Mouse (Mus musculus): ENCODE measurements around the gene Tent2. TPM values are rescaled to one million over a fixed set of nuclear protein-coding genes. Genes with fewer than 3 reads are reported as not detected.
"Not testable (repeated sequence)": the region's sequence is repeated elsewhere in the genome, so short reads cannot be mapped to it uniquely, and the experiment has no call there.

The Tent2 gene
- polyA plus RNA-seq, 1 experiment from 2014 or later, result 44.2 TPM

GRCm38 (mm10) chr13:93187792-93188191 lies 4.4 kb downstream of the Tent2 start:
- not testable (repeated sequence) for H3K4me2 ChIP-seq (replicated peaks); H3K27ac ChIP-seq; H3K9ac ChIP-seq (replicated peaks); H3K27me3 ChIP-seq; H3K4me3 ChIP-seq (replicated peaks); ATAC-seq; H3K9me3 ChIP-seq
- 96% methylated on average over 5 of the region's 5 CpGs for WGBS
- Histone ChIP-seq H3K36me3 (peaks cover 11% of the 10 kb centered on the region), H3K4me1 (replicated peaks) (peaks cover 20% of the 10 kb centered on the region)

DNA sequence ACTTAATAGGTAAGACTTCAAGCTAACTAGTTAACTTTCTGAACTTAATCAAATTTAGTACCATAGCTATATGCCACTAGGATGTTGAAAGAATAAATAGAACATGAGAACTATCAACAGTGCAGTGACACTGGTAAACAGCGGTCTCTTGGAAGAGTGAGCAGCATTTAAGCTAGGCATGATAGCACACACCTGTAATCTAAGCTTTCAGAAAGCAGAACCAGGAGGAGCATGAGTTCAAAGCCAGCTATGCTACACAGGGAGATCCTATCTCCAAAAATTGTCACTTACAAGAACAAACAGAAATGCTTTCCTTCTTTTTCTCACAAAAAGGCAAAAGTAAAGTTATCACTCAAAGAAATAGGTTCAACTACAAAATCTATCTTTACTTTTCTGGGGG lies 11.8 kb downstream of the Tent2 start:
- peaks cover 21% of the 10 kb centered on the region for H3K36me3 ChIP-seq
- H3K4me2 ChIP-seq (replicated peaks), result no peak overlapping the region
- H3K4me3 ChIP-seq (replicated peaks), result no peak overlapping the region
- no peak overlapping the region for H3K9ac ChIP-seq (replicated peaks)
- ATAC-seq, result no peak
- no peak overlapping the region for H3K27ac ChIP-seq
- 98% methylated on average over 1 of the region's 1 CpGs for WGBS
- no peaks in the 10 kb centered on the region for H3K27me3 ChIP-seq
- H3K4me1 ChIP-seq (replicated peaks), result no peaks in the 10 kb centered on the region
- H3K9me3 ChIP-seq, result no peaks in the 10 kb centered on the region

DNA sequence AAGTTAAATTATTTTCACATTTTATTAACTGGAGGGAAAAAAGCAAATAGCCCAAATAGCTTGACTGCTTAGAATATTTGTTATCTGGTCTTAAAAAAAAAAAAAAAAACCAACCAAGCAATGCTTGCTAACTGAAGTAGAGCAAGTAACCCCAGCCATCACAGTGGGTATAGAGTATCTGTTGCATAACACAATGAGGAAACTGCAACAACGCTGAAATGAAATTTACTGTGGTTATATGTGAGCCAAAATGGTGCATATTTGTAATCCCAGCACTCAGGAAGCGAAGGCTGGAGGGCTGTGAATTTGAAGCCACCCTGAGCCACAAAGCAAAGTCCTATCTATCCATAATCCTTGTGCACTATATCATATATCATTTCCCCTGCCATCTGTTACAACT lies 12.7 kb downstream of the Tent2 start:
- ATAC-seq, result no peak
- no peak overlapping the region for H3K4me2 ChIP-seq (replicated peaks)
- WGBS, result 96% methylated on average over 2 of the region's 2 CpGs

GRCm38 (mm10) chr13:93177571-93177970 lies 14.6 kb downstream of the Tent2 start:
- Histone ChIP-seq H3K9ac (replicated peaks) (no peak overlapping the region), H3K4me1 (replicated peaks) (no peaks in the 10 kb centered on the region), H3K9me3 (no peaks in the 10 kb centered on the region), H3K4me2 (replicated peaks) (no peak overlapping the region), H3K27ac (no peak overlapping the region), H3K4me3 (replicated peaks) (no peak overlapping the region), H3K36me3 (peaks cover 24% of the 10 kb centered on the region), H3K27me3 (no peaks in the 10 kb centered on the region)
- ATAC-seq, result no peak

More for the DNA sequence above, 12.7 kb downstream of the Tent2 start:
- H3K27me3 ChIP-seq, result no peaks in the 10 kb centered on the region
- H3K27ac ChIP-seq, result no peak overlapping the region
- no peaks in the 10 kb centered on the region for H3K9me3 ChIP-seq
- H3K4me3 ChIP-seq (replicated peaks), result no peak overlapping the region
- no peaks in the 10 kb centered on the region for H3K4me1 ChIP-seq (replicated peaks)
- H3K9ac ChIP-seq (replicated peaks), result no peak overlapping the region
- peaks cover 21% of the 10 kb centered on the region for H3K36me3 ChIP-seq

DNA sequence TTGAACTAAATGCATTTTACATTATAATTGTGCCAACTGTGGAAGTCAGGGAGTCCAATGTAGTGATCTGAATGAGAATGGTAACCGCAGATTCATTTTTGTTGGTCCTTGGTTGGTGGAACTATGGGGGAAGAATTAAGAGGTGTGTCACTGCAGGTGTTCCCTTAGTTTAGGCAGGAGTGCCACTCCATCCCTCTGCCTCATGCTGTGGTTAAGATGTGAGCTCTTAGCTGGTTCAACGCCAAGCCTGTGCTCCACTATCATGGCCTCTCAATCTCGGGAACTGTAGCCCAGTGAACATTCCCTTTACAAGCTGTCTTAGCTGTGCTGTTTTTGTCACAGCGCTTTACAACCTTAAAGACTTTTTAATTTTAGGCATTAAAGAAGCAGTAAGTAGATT lies 28.9 kb downstream of the Tent2 start:
- H3K36me3 ChIP-seq, result peaks cover 34% of the 10 kb centered on the region
- H3K4me1 ChIP-seq (replicated peaks), result no peaks in the 10 kb centered on the region
- WGBS, result 93% methylated on average over 4 of the region's 4 CpGs
- H3K9me3 ChIP-seq, result no peaks in the 10 kb centered on the region
- no peak overlapping the region for H3K9ac ChIP-seq (replicated peaks)
- ATAC-seq, result no peak
- no peak overlapping the region for H3K27ac ChIP-seq
- no peak overlapping the region for H3K4me3 ChIP-seq (replicated peaks)
- no peaks in the 10 kb centered on the region for H3K27me3 ChIP-seq
- H3K4me2 ChIP-seq (replicated peaks), result no peak overlapping the region

DNA sequence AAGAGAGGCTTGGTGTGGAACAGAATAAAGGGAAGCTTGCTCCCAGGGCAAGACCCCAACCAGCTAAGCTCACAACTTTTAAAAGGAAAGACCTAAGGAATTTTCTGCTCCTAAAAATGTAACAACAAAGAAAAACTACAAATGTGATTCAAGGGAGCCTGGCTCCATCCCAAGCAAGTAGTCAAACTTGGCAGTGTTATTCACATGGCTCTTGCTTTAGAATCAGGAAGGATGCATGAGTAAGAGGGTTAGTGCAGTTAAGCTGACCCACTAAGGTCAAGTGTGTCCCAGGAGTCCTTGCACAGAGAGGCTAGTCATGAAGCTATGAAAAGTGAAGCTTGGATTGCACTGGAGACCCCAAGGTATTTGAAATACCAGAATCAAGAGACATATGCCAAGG lies 29.7 kb downstream of the Tent2 start:
- Histone ChIP-seq H3K4me3 (replicated peaks) (no peak overlapping the region), H3K4me1 (replicated peaks) (no peaks in the 10 kb centered on the region), H3K36me3 (peaks cover 36% of the 10 kb centered on the region), H3K4me2 (replicated peaks) (no peak overlapping the region), H3K9me3 (no peaks in the 10 kb centered on the region), H3K27ac (no peak overlapping the region), H3K27me3 (no peaks in the 10 kb centered on the region), H3K9ac (replicated peaks) (no peak overlapping the region)
- no peak for ATAC-seq

DNA sequence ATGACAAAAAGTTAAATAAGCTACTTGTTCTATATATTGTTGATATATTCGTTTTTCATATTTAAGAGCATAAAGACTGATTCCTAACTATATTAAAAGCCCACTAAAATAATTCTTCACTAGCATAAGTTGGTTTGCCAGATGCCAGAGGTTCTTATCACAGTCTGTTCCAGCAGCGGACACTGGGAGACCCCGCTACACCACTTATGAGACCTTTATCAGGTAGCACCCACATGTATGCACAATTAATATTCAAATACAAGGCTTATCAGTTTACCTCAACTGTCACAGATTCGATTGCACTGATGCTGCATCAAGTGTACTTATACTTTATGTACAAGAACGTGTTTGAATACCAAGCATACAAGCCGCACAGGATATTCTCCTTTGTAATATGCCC lies 33.9 kb downstream of the Tent2 start:
- 93% methylated on average over 6 of the region's 6 CpGs for WGBS
- no peaks in the 10 kb centered on the region for H3K4me1 ChIP-seq (replicated peaks)
- ATAC-seq, result no peak

DNA sequence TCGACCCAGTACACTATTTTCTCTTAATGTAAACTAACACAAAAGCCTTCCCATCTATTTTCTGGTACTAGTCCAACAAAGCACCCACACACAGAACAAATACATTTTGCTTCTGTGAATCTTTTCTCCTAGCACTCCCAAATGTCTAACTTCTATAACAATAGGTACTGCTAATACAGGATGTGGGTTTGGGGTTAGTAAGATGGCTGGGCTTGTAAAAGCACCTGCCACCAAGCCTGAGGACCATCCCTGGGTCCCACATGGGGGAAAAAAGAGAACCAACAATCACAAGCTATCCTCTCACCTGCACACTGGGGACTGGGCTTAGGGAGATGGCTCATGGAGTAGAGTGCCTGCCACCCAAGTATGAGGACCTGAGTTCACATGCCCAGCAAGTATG lies 38.9 kb downstream of the Tent2 start:
- no peak overlapping the region for H3K4me2 ChIP-seq (replicated peaks)
- no peak overlapping the region for H3K27ac ChIP-seq
- H3K9ac ChIP-seq (replicated peaks), result no peak overlapping the region
- 92% methylated on average over 1 of the region's 1 CpGs for WGBS
- H3K36me3 ChIP-seq, result peaks cover 31% of the 10 kb centered on the region
- H3K27me3 ChIP-seq, result no peaks in the 10 kb centered on the region
- no peak for ATAC-seq
- H3K9me3 ChIP-seq, result no peaks in the 10 kb centered on the region
- no peaks in the 10 kb centered on the region for H3K4me1 ChIP-seq (replicated peaks)
- H3K4me3 ChIP-seq (replicated peaks), result no peak overlapping the region

More for the DNA sequence above, 33.9 kb downstream of the Tent2 start:
- Histone ChIP-seq H3K4me2 (replicated peaks) (no peak overlapping the region), H3K9me3 (no peaks in the 10 kb centered on the region), H3K9ac (replicated peaks) (no peak overlapping the region), H3K36me3 (peaks cover 22% of the 10 kb centered on the region), H3K4me3 (replicated peaks) (no peak overlapping the region), H3K27ac (no peak overlapping the region), H3K27me3 (no peaks in the 10 kb centered on the region)

DNA sequence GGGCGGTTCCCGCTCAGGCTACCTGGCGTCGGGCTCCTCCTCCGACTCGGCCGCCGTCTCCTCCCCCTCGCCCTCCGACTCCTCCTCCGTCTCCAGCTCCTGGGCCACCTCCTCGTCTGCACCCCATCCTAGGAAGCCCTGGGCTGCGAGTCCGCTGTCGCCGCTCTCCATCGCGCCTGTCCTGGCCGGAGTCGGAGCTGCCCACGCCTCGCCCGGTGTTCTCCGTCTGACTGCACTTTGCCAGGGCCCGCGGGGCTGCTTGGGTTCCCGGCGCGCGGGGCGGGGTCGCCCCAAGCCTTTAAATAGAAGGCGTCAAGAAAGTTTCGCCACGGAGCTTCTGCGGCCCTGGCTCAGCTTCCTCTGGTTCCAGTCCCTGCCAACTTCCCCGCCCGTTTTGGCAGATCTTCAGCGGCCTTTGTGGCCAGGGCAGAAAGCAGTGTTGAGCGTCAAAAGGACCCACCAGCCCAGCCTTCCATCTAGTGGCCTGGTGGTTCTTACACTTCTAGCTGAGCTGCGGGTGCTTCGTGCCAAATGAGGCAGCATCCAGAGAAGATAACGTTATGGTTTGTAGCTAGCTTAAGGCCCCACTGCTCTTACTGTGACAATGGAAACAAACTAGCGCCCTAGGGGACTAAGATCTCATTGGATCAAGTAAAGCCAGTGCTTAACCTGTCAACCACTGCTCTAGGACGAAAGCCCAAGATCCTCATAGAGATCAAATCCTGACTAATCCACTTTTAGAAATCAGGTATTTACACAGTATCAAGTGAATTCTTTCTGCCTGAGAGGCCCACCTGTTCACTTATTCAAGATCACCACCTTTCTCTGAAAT lies 47.6 kb downstream of the Tent2 start, which contains the start of gene Cmya5:
TSS of gene Cmya5 (minus strand) at position 389 of the 832 bp plus-strand sequence.
- peak; percentile 93 for ATAC-seq
- peaks cover 8% of the 10 kb centered on the region; the same call in 1 of the 2 replicates for H3K36me3 ChIP-seq
- peak within 1 kb of the TSS; percentile 92 for H3K4me2 ChIP-seq (replicated peaks)
- H3K27ac ChIP-seq, result no peak within 1 kb of the TSS
- H3K4me3 ChIP-seq (replicated peaks), result peak within 1 kb of the TSS; percentile 48
- no peaks in the 10 kb centered on the region for H3K27me3 ChIP-seq
- under 1% methylated on average over 44 of the region's 45 CpGs for WGBS
- no peaks in the 10 kb centered on the region for H3K9me3 ChIP-seq
- H3K9ac ChIP-seq (replicated peaks), result peak within 1 kb of the TSS; percentile 69
- peaks cover 14% of the 10 kb centered on the region for H3K4me1 ChIP-seq (replicated peaks)

- peak overlapping the region; percentile 48 for H3K4me3 ChIP-seq (replicated peaks)
- H3K9me3 ChIP-seq, result no peaks in the 10 kb centered on the region
- H3K4me2 ChIP-seq (replicated peaks), result peak overlapping the region; percentile 92
- H3K36me3 ChIP-seq, result 0 out of 2 replicates have a peak, but pooled peaks cover 1% of the 10 kb centered on the region
- no peak overlapping the region for H3K27ac ChIP-seq
- H3K27me3 ChIP-seq, result no peaks in the 10 kb centered on the region
- 16% methylated on average over 11 of the region's 11 CpGs for WGBS
- H3K9ac ChIP-seq (replicated peaks), result peak overlapping the region; percentile 69; the same call in 1 of the 2 replicates
- peak; percentile 44 for ATAC-seq
- peaks cover 14% of the 10 kb centered on the region for H3K4me1 ChIP-seq (replicated peaks)
These were observed 48.3 kb downstream of the Tent2 start for GRCm38 (mm10) chr13:93143819-93144283.

DNA sequence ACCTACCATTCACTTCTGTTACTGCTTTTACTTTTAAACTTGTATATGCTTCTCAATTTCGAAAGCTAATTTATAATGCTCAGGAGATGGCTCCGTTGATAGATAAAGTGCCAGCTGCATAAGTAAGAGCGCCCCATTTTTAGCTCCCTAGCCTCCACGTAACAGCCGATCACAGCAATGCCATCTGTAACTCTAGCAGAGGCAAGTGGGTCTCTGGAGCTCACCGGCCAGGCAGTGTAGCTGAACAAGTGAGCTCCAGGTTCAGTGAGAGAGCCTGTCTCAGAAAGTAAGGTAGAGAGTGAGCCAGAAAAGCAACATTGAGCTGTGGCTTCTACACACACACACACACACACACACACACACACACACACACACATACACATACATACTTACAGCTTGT lies 51.0 kb downstream of the Tent2 start:
- Histone ChIP-seq H3K4me1 (replicated peaks) (peaks cover 14% of the 10 kb centered on the region), H3K4me3 (replicated peaks) (no peak overlapping the region), H3K27me3 (no peaks in the 10 kb centered on the region), H3K4me2 (replicated peaks) (no peak overlapping the region), H3K27ac (no peak overlapping the region), H3K9ac (replicated peaks) (no peak overlapping the region), H3K9me3 (no peaks in the 10 kb centered on the region), H3K36me3 (no peaks in the 10 kb centered on the region)
- ATAC-seq, result no peak
- WGBS, result 96% methylated on average over 6 of the region's 6 CpGs

GRCm38 (mm10) chr13:93138059-93138458 lies 54.1 kb downstream of the Tent2 start:
- 68% methylated on average over 1 of the region's 1 CpGs for WGBS
- no peak for ATAC-seq
- no peak overlapping the region for H3K4me2 ChIP-seq (replicated peaks)
- H3K27me3 ChIP-seq, result no peaks in the 10 kb centered on the region
- no peaks in the 10 kb centered on the region for H3K36me3 ChIP-seq
- no peaks in the 10 kb centered on the region for H3K9me3 ChIP-seq
- H3K4me3 ChIP-seq (replicated peaks), result no peak overlapping the region
- no peak overlapping the region for H3K27ac ChIP-seq
- no peaks in the 10 kb centered on the region for H3K4me1 ChIP-seq (replicated peaks)
- no peak overlapping the region for H3K9ac ChIP-seq (replicated peaks)
